Mouse (Mus musculus): Measurements from ENCODE around the gene Tmem143.
A peak's percentile ranks its signal among the peaks of the same experiment; 100 is the strongest.
"Not testable (repeated sequence)": the region's sequence is repeated elsewhere in the genome, so short reads cannot be mapped to it uniquely, and the experiment has no call there.

Gene Tmem143

GRCm38 (mm10) chr7:45896517-45897257 lies at the start of gene Tmem143, which contains the start of gene Syngr4:
TSS of gene Tmem143 (plus strand) at chr7:45896941.
TSS of gene Syngr4 (minus strand) at chr7:45896714.
- DNase-seq (ENCODE audit: low read depth, low spot score), result peak; percentile 99

DNA sequence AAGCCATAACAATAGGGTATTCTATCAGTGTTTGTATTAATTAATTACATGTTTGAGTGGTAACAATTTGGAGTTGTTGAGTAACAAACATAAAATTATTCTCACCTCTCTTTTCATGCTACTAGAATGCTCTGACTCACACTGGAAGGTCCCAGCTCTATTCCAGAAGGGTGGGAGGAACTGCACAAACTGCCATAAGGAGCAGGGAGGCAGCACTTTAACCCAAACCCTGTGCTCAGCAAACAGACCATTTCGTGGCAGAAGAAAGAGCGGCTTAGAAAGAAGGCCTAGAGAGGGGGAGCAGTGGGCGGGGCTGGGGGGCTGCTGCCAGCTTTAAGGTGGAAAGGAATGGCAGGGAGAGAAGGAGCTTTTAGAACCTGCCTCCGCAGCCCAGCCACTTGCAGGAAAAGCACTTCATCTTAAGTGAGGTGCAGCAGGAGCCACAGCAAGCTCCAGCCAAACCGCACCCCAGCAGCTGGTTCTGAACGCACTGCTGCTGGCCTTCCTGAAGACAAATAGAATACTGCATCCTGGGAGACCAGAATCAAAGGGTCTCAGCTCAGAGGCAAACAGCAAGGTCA lies 48.2 kb upstream of the Tmem143 start:
- no peak for DNase-seq (ENCODE audit: low read depth, low spot score)

- DNase-seq (ENCODE audit: low read depth, low spot score), result no peak
Observed at GRCm38 (mm10) chr7:45850661-45851060, 46.1 kb upstream of the Tmem143 start.

- no peak for DNase-seq (ENCODE audit: low read depth, low spot score)
Observed at GRCm38 (mm10) chr7:45853089-45853488, 43.7 kb upstream of the Tmem143 start.

DNA sequence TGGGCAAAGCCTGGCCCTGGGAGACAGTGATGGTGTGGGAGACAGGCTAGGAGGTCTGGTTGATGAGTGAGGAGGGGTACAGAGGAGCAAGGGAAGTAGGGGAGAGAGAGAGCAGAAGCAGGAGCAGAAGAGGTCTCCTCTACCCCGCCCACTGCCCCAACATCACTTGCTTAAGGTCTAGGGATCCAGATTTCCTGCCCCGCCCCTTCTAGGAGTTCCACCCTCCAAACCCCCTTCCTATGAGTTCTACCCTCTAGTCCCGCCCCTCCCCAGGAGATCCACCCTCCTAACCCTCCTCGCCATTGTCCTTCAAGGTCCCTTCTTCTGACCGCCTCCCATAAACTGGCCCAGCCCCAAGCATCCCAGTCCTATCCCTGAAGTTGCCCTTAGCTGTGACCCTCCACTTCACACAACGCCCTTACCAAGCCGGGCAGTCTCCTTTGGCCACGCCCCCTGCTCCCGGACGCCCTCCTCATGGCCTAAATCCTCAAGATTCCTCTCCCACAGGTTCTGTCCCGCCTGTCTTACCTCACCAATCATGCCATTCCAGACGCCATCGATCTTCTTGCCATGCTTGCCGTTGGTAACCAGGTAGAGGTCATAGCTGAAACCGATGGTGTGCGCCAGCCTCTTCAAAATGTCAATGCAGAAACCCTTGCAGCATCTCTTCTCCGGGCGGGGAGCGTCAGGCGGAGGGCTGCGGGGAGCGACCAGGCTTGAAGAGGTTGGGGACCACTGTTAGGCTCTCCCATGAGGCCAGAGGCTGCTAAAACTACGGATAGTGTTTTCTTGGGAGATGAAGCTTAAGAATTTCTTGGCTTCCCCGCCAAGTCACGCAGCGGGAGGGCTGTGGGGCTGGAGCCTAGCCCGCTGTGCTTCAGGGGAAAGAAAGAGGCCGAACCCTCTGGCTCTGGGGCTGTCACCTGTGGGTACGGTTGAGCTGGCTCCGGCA lies 39.5 kb upstream of the Tmem143 start:
- DNase-seq (ENCODE audit: low read depth, low spot score), result no peak

GRCm38 (mm10) chr7:45859008-45859407 lies 37.7 kb upstream of the Tmem143 start:
- no peak for DNase-seq (ENCODE audit: low read depth, low spot score)

- no peak for DNase-seq (ENCODE audit: low read depth, low spot score)
Observed at GRCm38 (mm10) chr7:45862804-45863203, 33.9 kb upstream of the Tmem143 start.

DNA sequence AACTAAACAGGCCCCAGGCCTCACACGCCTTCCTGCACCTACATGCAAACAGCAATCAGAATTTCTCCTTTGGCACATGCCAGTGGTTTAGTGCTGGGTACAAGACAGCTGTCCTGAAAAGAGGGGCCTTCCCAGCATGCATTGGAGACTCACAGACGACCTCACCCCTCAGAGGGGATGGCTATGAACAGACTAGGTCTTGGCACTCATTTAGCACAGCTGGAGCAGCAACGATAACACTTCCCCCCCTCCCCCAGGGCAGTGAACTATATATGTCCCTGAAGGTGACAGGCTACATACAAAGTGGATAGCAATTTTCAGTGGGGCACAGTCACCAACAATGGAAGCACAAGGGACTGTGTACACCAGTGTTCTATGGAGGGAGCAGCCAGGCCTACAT lies 32.3 kb upstream of the Tmem143 start:
- DNase-seq (ENCODE audit: low read depth, low spot score), result no peak

GRCm38 (mm10) chr7:45865925-45866910 lies 30.5 kb upstream of the Tmem143 start:
- peak; percentile 81 for DNase-seq (ENCODE audit: low read depth, low spot score)

DNA sequence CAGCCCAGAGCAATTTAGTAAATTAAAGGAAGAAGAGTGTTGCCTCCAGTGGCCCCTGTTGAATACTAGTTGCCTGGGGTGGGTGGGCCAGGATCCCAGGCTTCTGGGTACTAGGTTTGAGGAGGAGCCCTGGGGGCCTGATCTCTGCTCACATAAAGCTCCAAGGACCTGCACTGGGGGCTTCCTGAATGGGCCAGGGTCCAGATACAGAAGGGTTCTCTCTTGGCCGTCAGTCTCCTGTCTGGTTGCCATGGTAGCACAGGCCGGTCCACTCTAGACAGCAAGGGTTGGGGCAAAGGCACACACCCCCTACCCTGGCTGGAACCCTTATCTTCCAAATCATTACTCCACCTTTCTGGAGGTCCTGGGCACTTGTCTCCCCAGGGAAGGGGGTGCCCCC lies 28.9 kb upstream of the Tmem143 start:
- DNase-seq (ENCODE audit: low read depth, low spot score), result no peak

DNA sequence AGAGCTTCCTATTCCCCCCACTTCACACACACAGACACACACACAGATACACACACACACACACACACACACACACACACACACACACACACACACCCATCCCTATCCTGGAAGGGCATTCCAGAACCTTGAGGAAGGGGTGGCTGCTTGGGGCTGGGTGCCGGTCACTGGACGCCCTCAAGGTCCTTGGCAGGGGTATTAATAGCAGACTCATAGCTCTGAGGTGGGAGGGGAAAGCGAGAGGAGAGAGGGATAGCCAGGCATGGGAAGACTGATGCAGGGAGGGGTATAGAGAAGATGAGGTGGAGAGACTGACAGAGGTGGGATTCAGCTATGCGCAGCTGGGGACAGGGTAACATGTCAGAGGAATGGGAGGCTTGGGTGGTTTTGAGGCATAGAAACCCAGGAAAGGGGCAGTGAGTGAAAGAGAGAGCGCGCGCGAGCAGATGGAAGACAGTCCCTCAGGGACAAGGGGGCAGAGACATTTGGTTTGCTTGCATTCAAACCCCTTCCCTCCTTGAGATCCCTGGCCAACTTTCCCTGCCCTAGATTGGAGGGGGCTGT lies 27.6 kb upstream of the Tmem143 start:
- no peak for DNase-seq (ENCODE audit: low read depth, low spot score)

DNA sequence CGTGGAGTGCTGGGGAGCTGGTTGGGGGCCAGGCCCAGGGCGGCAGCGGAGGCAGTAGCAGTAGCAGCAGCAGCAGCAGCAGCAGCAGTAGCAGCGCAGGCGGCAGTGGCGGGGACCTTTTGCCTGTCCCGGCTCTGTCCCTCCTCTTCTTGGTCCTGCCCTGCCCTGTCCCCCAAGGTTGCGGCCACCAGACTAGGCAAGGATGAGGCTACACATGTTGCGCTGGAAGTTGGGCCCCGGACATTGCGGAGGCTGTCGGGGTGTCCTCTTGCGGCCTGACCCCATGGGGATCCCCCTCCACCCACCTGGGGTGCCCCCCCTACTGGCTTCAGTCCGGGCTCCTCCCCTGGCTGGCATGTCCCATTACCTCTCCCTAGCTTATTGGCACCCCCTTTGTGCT lies 27.0 kb upstream of the Tmem143 start:
- DNase-seq (ENCODE audit: low read depth, low spot score), result no peak

DNA sequence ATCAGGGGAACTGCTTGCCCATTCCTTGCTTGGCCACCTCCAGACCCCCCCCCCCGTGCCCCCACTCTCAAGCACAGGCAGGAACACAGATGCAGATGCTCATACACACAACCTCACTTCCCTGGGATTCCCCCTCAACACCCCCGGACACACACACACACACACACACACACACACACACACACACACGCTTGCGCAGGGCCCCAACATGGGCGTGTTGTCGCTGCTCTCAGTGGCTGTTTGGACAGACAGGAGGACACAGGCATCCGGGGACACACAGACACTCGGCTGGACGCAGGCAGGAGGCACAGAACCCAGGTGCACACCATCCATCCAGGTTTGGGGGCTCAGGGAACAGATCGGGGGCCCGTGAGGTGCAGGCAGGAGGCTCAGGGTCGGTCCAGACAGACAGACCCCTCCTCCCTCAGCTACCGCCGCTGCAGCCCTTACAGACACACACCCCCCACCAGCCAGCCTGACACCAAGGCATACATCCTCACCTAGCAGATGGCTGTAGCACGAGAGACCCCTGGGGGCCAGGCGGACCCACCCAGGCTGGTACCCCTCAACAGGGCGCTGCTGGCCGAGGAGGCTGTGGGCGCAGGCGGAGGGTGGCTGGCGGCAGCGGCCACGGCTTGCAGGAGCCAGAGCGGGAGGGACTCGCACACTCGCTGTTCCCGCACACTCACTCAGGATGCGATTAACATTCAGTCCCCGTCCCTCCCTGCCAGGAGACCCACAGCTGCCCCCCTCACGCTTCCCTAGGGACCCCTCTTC lies 26.3 kb upstream of the Tmem143 start:
- no peak for DNase-seq (ENCODE audit: low read depth, low spot score)

GRCm38 (mm10) chr7:45872624-45873023 lies 24.1 kb upstream of the Tmem143 start, which contains the start of gene Kdelr1:
TSS of gene Kdelr1 (plus strand) at chr7:45872772.
- peak; percentile 81 for DNase-seq (ENCODE audit: low read depth, low spot score)

GRCm38 (mm10) chr7:45873061-45873947 lies 23.4 kb upstream of the Tmem143 start:
- peak; percentile 57 for DNase-seq (ENCODE audit: low read depth, low spot score)

DNA sequence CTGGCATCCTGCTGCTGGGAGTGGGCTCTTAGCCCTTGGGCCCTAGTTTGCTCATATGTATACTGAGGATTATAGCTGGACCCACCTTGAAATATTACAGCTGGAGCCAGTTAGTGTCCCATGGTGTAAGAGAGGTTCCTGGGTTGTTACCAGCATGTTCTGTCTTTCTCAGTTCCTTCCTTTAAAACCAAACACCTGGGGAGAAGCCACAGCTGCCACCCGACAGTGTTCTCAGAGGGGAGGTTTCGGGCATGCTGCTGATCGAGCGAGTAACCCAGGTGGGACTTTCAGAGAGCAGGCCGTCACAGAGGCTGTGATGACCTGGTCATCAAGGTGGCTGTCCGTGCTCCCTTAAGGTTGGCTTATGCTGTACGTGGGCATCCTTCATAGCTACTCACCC lies 19.8 kb upstream of the Tmem143 start:
- DNase-seq (ENCODE audit: low read depth, low spot score), result no peak

- DNase-seq (ENCODE audit: low read depth, low spot score), result not testable (repeated sequence)
Observed at GRCm38 (mm10) chr7:45878278-45878677, 18.5 kb upstream of the Tmem143 start, which contains the start of gene Grin2d. TSS of gene Grin2d (minus strand) at chr7:45878378.

- no peak for DNase-seq (ENCODE audit: low read depth, low spot score)
Observed at GRCm38 (mm10) chr7:45880531-45880930, 16.2 kb upstream of the Tmem143 start.

DNA sequence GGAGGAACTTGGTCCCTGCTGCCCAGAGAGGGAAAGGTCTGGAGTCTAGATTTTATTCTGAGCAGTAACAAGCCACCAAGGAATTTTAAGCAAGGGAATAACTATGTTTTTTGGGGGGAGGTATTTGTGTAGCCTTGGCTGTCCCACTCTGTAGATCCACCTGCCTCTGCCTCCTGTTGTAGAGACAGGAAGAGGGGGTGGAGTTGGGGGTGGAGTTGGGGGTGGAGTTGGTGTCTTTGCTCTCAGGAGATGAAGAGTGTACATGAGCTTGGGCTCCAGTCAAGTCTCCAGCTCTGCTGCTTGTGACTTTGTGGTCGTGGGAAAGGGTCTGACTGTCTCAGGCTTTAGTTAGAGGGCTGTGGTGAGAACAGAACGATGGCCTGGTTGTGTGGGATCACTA lies 15.7 kb upstream of the Tmem143 start:
- DNase-seq (ENCODE audit: low read depth, low spot score), result no peak

All from 3T3-L1 (cell line).